ENCODE assay signal across 19 mouse cellular contexts in genomic region chr6:121146798-121147197, GRCm38 (mm10). TPM values are rescaled to one million over a fixed set of nuclear protein-coding genes. Genes with fewer than 3 reads are reported as not detected.
DNase-seq lines count a peak whose midpoint lies in the region; ATAC-seq and TF ChIP-seq lines count a peak whose summit lies in the region.
"Had no signal": no experiment of that assay in that cellular context is flagged by ENCODE, and none has a peak within 500 bp of the region (broad histone marks: within the 10 kb centered on the region; RNA-seq: fewer than 3 reads in every experiment).

No protein-coding gene starts in this region.

- 0 out of 2 replicates have a peak, but pooled peaks cover 2% of the 10 kb centered on the region for H3K9me3 ChIP-seq in heart, embryonic 12.5 days (replicated peaks)
- H3K9me3 ChIP-seq in lung, postnatal 0 days (ENCODE audit: low read length): no peaks in the 10 kb centered on the region
- H3K9me3 ChIP-seq: forebrain, embryonic 13.5 days; limb, embryonic 12.5 days had no signal

- ATAC-seq in heart, embryonic 12.5 days (ENCODE audit: insufficient number of reproducible peaks, low FRiP score): peak; percentile 71
- no peak for ATAC-seq in lung, postnatal 0 days
- ATAC-seq in megakaryocyte progenitor cell, adult 5-6 weeks (replicated peaks; ENCODE audit: poor library complexity): peak; percentile 66
- ATAC-seq: CD4-positive, CD25-positive, alpha-beta regulatory T cell, adult 4 months; forebrain, embryonic 13.5 days; hindbrain, embryonic 16.5 days had no signal

- 37% methylated on average over 4 of the region's 4 CpGs for WGBS in heart, embryonic 12.5 days
- 18% methylated on average over 4 of the region's 4 CpGs for WGBS in lung, postnatal 0 days
- WGBS in lung, adult 2 months: 43% methylated on average over 4 of the region's 4 CpGs

- H3K4me2 ChIP-seq in heart, embryonic 12.5 days: no peak overlapping the region
- no peak overlapping the region for H3K4me2 ChIP-seq in lung, postnatal 0 days (replicated peaks; ENCODE audit: low read depth, low read length)
- H3K4me2 ChIP-seq: forebrain, embryonic 13.5 days; limb, embryonic 12.5 days had no signal

- no peaks in the 10 kb centered on the region for H3K27me3 ChIP-seq in heart, embryonic 12.5 days (replicated peaks)
- peaks cover 33% of the 10 kb centered on the region for H3K27me3 ChIP-seq in lung, postnatal 0 days (replicated peaks; ENCODE audit: insufficient read depth, low read length)
- H3K27me3 ChIP-seq: forebrain, embryonic 13.5 days; limb, embryonic 12.5 days had no signal

- H3K27ac ChIP-seq in heart, embryonic 12.5 days (ENCODE audit: poor library complexity, severe bottlenecking): peak overlapping the region; percentile 17
- H3K27ac ChIP-seq in lung, postnatal 0 days (ENCODE audit: low read length): no peak overlapping the region
- H3K27ac ChIP-seq: forebrain, embryonic 13.5 days; layer of hippocampus, adult 2 months; limb, embryonic 12.5 days had no signal

- no peak overlapping the region for H3K9ac ChIP-seq in heart, embryonic 12.5 days
- no peak overlapping the region for H3K9ac ChIP-seq in lung, postnatal 0 days (replicated peaks; ENCODE audit: low read depth)
- H3K9ac ChIP-seq: forebrain, embryonic 13.5 days; limb, embryonic 12.5 days had no signal

- peaks cover 33% of the 10 kb centered on the region for H3K4me1 ChIP-seq in heart, embryonic 12.5 days (replicated peaks)
- peaks cover 3% of the 10 kb centered on the region; the same call in 1 of the 2 replicates for H3K4me1 ChIP-seq in lung, postnatal 0 days (ENCODE audit: insufficient read depth, low read depth, low read length)
- peaks cover 2% of the 10 kb centered on the region for H3K4me1 ChIP-seq in lung, adult 2 months (ENCODE audit: control insufficient read depth, insufficient read depth, low read length)

- intact Hi-C loops in gastrocnemius, postnatal 14 days (cut with DNase I; ENCODE audit: low total_unique reads): no loop called here

- H3K4me3 ChIP-seq in heart, embryonic 12.5 days: no peak overlapping the region
- no peak overlapping the region for H3K4me3 ChIP-seq in lung, postnatal 0 days (ENCODE audit: low read depth, low read length)
- no peak overlapping the region for H3K4me3 ChIP-seq in lung, adult 2 months (replicated peaks; ENCODE audit: extremely low read depth, low read depth, low read length)
- H3K4me3 ChIP-seq: forebrain, embryonic 13.5 days; layer of hippocampus, adult 2 months; limb, embryonic 12.5 days; megakaryocyte, embryonic 14.5 days; myocyte had no signal

- no peak for DNase-seq in heart, postnatal 4 days
- peak; percentile 55 for DNase-seq in lung, postnatal 0 days (ENCODE audit: low spot score)
- no peak for DNase-seq in lung, adult 2 months
- DNase-seq in embryo, embryonic 11 days: peak; percentile 62
- DNase-seq in layer of hippocampus, postnatal 36 days: no peak
- no peak for DNase-seq in gastrocnemius, postnatal 14 days
- DNase-seq: cerebellum, postnatal 36 days; gastrocnemius, postnatal 36 days; spleen, adult 18-20 months; thymus, adult 2 months had no signal

- TF ChIP-seq POLR2A in lung, adult 2 months (IDR thresholded peaks at IDR 0.05; ENCODE audit: borderline replicate concordance, extremely low read depth, low read depth, low read length): no peak

- no peak for TF ChIP-seq CTCF in lung, postnatal 0 days (IDR thresholded peaks at IDR 0.05)
- TF ChIP-seq CTCF in lung, adult 2 months (IDR thresholded peaks at IDR 0.05; ENCODE audit: insufficient read depth, low read length): no peak

- no peaks in the 10 kb centered on the region for H3K36me3 ChIP-seq in heart, embryonic 12.5 days
- H3K36me3 ChIP-seq in lung, postnatal 0 days (ENCODE audit: insufficient read depth, low read length): no peaks in the 10 kb centered on the region
- H3K36me3 ChIP-seq: limb, embryonic 12.5 days had no signal

- TF ChIP-seq EP300 in lung, postnatal 0 days (IDR thresholded peaks at IDR 0.05): peak; percentile 39; the same call in 1 of the 2 replicates

RNA-seq across cellular contexts. Expression of gene Mical3, which starts 16.0 kb away (rescaled TPM):
- polyA plus RNA-seq in heart, embryonic 12.5 days (2016; fragmentation: Nextera tagmentation; extraction: Ambion mirVana): 37.4 and 39.5 TPM in 2 replicates
- total RNA-seq in heart, postnatal 4 days (2021): 100 to 1,000 TPM; 201 to 216 TPM
- 12.6 and 12.8 TPM in 2 replicates for polyA plus RNA-seq in lung, postnatal 0 days (2015; fragmentation: Nextera tagmentation; extraction: Ambion mirVana)
- 17.8 and 24.3 TPM in 2 replicates for polyA plus RNA-seq in lung, adult 2 months (2012; rRNA removed)
- 11.3 and 16.1 TPM in 2 replicates for total RNA-seq in megakaryocyte progenitor cell, adult 5-6 weeks (2015)
- total RNA-seq in megakaryocyte progenitor cell, adult 5-6 weeks (2017): 7.4 and 8.3 TPM in 2 replicates
- 100 to 1,000 TPM in 1 of 2 experiments, 10 to 100 TPM in 1; 88.3 to 103 TPM for total RNA-seq in layer of hippocampus, postnatal 36 days (2021)
- 10 to 100 TPM; 45.6 to 53.0 TPM for total RNA-seq in gastrocnemius, postnatal 14 days (2021)

RNA-seq across cellular contexts. Expression of gene Pex26, which starts 36.7 kb away (rescaled TPM):
- 6.1 and 6.5 TPM in 2 replicates for polyA plus RNA-seq in heart, embryonic 12.5 days (2016; fragmentation: Nextera tagmentation; extraction: Ambion mirVana)
- 1 to 10 TPM; 6.4 to 8.0 TPM for total RNA-seq in heart, postnatal 4 days (2021)
- polyA plus RNA-seq in lung, postnatal 0 days (2015; fragmentation: Nextera tagmentation; extraction: Ambion mirVana): 5.9 and 6.2 TPM in 2 replicates
- polyA plus RNA-seq in lung, adult 2 months (2012; rRNA removed): 13.0 and 13.5 TPM in 2 replicates
- 5.3 and 8.0 TPM in 2 replicates for total RNA-seq in megakaryocyte progenitor cell, adult 5-6 weeks (2015)
- 6.7 and 7.9 TPM in 2 replicates for total RNA-seq in megakaryocyte progenitor cell, adult 5-6 weeks (2017)
- total RNA-seq in layer of hippocampus, postnatal 36 days (2021): 10 to 100 TPM; 11.6 to 11.9 TPM
- 1 to 10 TPM; 2.7 to 3.5 TPM for total RNA-seq in gastrocnemius, postnatal 14 days (2021)

Comparison
In these comparisons a context has a peak if more than half of its experiments do, and no peak if none do; other contexts are left out.
1. DNase-seq: peak in lung, postnatal 0 days (single experiment) and embryo, embryonic 11 days (single experiment); none in heart, postnatal 4 days (single experiment), lung, adult 2 months (single experiment), layer of hippocampus, postnatal 36 days (0 of 2) and gastrocnemius, postnatal 14 days (single experiment).